Mouse (Mus musculus): ENCODE results near the gene Jak2.

DNA sequence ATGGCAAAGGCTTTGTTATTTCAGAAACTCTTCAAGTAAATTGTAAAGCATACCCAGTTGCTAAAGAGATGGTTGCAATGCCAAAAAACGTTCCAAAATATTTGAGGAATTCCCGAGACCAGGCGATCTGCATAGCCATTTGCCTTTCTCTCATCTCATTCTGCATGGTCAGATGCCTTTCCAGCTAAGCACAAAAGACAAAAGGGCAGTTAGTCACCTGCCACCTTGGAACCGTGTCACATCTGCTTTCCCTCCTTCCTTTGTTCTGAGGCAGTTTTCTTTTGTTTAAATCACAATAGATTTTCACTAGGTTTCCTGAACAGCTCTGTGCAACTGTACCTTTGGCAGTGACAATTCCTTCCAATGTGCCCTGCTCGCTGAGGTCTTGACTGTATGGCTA, 99.4 kb downstream of the Jak2 start:
- TF ChIP-seq CTCF (IDR thresholded peaks at IDR 0.05) (no peak), POLR2A (IDR thresholded peaks at IDR 0.05; ENCODE audit: insufficient read depth, low read depth, low read length) (no peak), EP300 (IDR thresholded peaks at IDR 0.05; ENCODE audit: insufficient read depth, low read depth, low read length) (no peak)
